Mouse (Mus musculus): ENCODE measurements at regions not wholly inside any gene's neighbourhood (a gene's known extent, or its start where the extent isn't known, plus 50 kb on each side); places are given as distances from the start of the nearest gene placed in this dataset.

DNA sequence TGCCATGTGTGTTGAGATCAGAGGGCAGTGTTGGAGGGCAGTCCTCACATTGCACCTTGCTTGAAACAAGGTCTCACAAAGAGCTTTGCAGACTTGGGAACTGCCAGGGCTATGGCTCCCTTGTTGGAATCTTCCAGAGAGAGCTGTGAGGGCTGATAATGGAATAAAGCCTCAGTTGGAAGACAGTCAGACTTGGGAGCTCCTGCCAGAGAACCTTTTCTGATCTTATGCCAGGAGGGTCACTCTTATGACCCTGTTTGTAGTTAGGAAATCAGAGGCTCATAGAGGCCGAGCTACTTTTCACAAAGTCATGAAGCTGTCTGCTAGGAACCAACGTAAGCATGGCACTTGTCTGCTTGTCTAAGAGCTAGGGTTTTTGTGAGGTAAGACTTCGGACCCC is 129.4 kb downstream of the Ddx1 start:
- H3K27ac ChIP-seq (replicated peaks; ENCODE audit: low read depth, low read length), result no peak overlapping the region
- no peak overlapping the region for H3K9ac ChIP-seq (replicated peaks; ENCODE audit: low read length)
- no peak overlapping the region for H3K4me3 ChIP-seq (replicated peaks; ENCODE audit: low read depth, low read length)
- no peaks in the 10 kb centered on the region for H3K36me3 ChIP-seq (ENCODE audit: control insufficient read depth, insufficient read depth, low read length)
- no peaks in the 10 kb centered on the region for H3K27me3 ChIP-seq (ENCODE audit: control insufficient read depth, insufficient read depth, low read length)
- ATAC-seq (ENCODE audit: low FRiP score, low TSS enrichment) (no peak), DNase-seq (no peak)
- H3K4me2 ChIP-seq (ENCODE audit: low read length), result no peak overlapping the region
- no peaks in the 10 kb centered on the region for H3K4me1 ChIP-seq (ENCODE audit: control insufficient read depth, insufficient read depth, low read length)
- H3K9me3 ChIP-seq (ENCODE audit: control insufficient read depth, low read length), result no peaks in the 10 kb centered on the region
- 92% methylated on average over 3 of the region's 3 CpGs for WGBS

DNA sequence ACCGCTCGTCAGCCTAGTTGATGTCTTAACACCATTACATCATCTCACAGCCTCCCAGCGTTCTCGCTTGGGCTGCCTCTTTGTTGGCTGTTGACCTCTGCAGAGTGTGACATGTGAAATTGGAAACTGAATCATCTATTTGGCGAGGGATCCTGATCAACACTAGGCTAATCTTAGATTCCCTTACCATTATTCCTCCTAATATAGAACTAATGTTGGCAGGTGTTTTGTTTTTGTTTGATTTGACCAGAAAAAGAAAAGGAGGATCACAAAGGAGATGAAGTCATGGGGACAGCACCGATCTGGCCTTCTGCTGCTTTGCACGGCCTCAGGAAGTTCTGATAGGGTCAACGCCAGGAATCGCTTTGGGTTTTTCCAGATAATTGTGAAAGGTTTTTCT is 131.0 kb downstream of the Ddx1 start:
- DNase-seq, result no peak
- no peaks in the 10 kb centered on the region for H3K36me3 ChIP-seq (ENCODE audit: control insufficient read depth, insufficient read depth, low read length)
- no peak for ATAC-seq (ENCODE audit: low FRiP score, low TSS enrichment)
- H3K9ac ChIP-seq (replicated peaks; ENCODE audit: low read length), result no peak overlapping the region
- no peaks in the 10 kb centered on the region for H3K9me3 ChIP-seq (ENCODE audit: control insufficient read depth, low read length)
- H3K4me3 ChIP-seq (replicated peaks; ENCODE audit: low read depth, low read length), result no peak overlapping the region
- H3K4me1 ChIP-seq (ENCODE audit: control insufficient read depth, insufficient read depth, low read length), result no peaks in the 10 kb centered on the region
- no peaks in the 10 kb centered on the region for H3K27me3 ChIP-seq (ENCODE audit: control insufficient read depth, insufficient read depth, low read length)
- 70% methylated on average over 9 of the region's 9 CpGs for WGBS
- no peak overlapping the region for H3K27ac ChIP-seq (replicated peaks; ENCODE audit: low read depth, low read length)
- H3K4me2 ChIP-seq (ENCODE audit: low read length), result no peak overlapping the region

DNA sequence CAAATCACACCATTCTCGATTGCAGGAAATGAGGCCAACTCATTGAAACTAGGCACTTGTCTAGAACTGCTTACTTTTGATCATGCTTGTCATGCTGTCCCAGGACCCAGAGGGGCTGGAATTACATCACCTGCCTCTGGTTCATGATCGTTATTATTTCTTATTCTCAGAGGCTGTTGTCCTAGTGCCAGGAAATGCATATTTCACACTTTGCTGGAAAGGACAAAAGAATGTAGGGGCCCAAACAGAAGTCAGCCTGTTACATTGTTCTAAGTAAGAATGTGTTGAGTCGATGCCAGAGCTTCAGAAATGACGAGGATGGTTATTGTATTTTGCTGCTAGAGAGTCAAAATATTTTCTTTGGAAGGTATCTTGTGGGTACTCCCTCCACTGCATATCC is 134.7 kb downstream of the Ddx1 start:
- Histone ChIP-seq H3K4me3 (replicated peaks; ENCODE audit: low read depth, low read length) (no peak overlapping the region), H3K27me3 (ENCODE audit: control insufficient read depth, insufficient read depth, low read length) (no peaks in the 10 kb centered on the region), H3K36me3 (ENCODE audit: control insufficient read depth, insufficient read depth, low read length) (no peaks in the 10 kb centered on the region), H3K4me1 (ENCODE audit: control insufficient read depth, insufficient read depth, low read length) (no peaks in the 10 kb centered on the region), H3K27ac (replicated peaks; ENCODE audit: low read depth, low read length) (no peak overlapping the region), H3K9me3 (ENCODE audit: control insufficient read depth, low read length) (no peaks in the 10 kb centered on the region), H3K4me2 (ENCODE audit: low read length) (no peak overlapping the region), H3K9ac (replicated peaks; ENCODE audit: low read length) (no peak overlapping the region)
- 77% methylated on average over 4 of the region's 4 CpGs for WGBS
- no peak for ATAC-seq (ENCODE audit: low FRiP score, low TSS enrichment)
- no peak for DNase-seq

DNA sequence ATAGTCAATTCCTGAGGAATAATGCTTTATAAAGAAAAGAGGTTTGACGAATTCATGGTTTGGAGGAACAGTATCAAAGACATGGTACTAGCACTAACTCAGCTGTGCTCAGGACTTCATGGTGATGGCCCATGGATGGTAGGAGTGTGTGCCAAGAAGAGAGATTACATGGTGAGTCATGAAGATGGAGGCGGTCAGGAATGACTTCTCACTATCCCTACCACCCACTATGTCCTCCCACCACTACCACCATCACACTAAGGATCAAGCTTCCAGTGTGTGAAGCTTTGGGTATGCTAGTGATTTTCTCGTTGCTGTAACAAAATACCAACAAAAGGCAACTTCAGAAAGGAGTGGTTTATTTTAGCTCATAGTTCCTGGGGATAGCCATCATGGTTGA is 142.1 kb downstream of the Ddx1 start:
- Histone ChIP-seq H3K9ac (replicated peaks; ENCODE audit: low read length) (no peak overlapping the region), H3K27me3 (ENCODE audit: control insufficient read depth, insufficient read depth, low read length) (no peaks in the 10 kb centered on the region), H3K27ac (replicated peaks; ENCODE audit: low read depth, low read length) (no peak overlapping the region), H3K36me3 (ENCODE audit: control insufficient read depth, insufficient read depth, low read length) (no peaks in the 10 kb centered on the region), H3K4me2 (ENCODE audit: low read length) (no peak overlapping the region), H3K4me3 (replicated peaks; ENCODE audit: low read depth, low read length) (no peak overlapping the region), H3K9me3 (ENCODE audit: control insufficient read depth, low read length) (no peaks in the 10 kb centered on the region), H3K4me1 (ENCODE audit: control insufficient read depth, insufficient read depth, low read length) (no peaks in the 10 kb centered on the region)
- WGBS, result 88% methylated on average over 3 of the region's 3 CpGs
- DNase-seq, result no peak
- ATAC-seq (ENCODE audit: low FRiP score, low TSS enrichment), result no peak

DNA sequence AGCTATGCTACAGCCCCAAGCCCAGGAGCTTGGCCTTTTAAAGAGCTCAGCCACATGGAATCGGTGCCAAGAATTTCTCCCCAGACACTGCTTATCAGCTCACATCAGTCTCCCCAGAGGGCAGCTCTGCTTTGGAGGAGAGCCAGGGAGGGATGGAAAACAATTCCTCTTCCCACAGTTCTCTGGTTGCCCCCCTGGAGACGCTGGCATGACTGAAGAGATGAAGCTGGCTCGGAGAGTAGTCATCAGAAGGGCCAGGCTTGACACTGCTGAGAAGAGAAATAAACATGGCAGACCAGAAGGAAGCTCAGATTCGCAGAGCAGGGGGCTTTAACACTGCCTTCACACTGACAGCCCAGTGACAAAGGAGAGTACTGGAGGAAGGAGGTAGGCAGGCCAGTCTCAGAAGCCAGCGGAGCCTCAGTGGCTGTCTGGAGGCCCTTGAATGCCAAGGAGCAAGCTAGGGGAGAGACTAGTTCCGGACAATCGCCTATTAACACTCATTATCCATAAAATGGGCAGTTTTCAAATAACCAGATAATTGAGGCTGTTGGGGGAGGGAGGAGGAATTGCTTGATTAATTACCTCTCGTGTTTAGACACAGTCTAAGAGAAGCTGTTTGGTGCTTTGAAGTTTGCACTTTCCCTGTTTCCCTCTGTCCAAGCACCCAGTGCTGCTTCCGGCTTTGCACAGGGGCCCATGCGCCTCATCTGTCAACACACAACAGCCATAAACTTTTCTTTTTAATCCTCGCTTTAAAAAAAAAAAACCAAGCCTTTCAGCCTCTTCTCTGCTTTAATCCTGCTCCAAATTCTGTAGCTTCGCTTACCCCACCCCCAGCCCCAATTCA is 148.3 kb downstream of the Ddx1 start:
- H3K4me1 ChIP-seq (ENCODE audit: control insufficient read depth, insufficient read depth, low read length), result no peaks in the 10 kb centered on the region
- ATAC-seq (ENCODE audit: low FRiP score, low TSS enrichment), result no peak; the same call in 1 of the 2 replicates
- H3K36me3 ChIP-seq (ENCODE audit: control insufficient read depth, insufficient read depth, low read length), result no peaks in the 10 kb centered on the region
- H3K4me3 ChIP-seq (replicated peaks; ENCODE audit: low read depth, low read length), result no peak overlapping the region
- no peak overlapping the region for H3K9ac ChIP-seq (replicated peaks; ENCODE audit: low read length)
- peak; percentile 77 for DNase-seq
- no peak overlapping the region for H3K4me2 ChIP-seq (ENCODE audit: low read length)
- WGBS, result 33% methylated on average over 12 of the region's 12 CpGs
- H3K9me3 ChIP-seq (ENCODE audit: control insufficient read depth, low read length), result no peaks in the 10 kb centered on the region
- H3K27me3 ChIP-seq (ENCODE audit: control insufficient read depth, insufficient read depth, low read length), result no peaks in the 10 kb centered on the region
- 0 out of 2 replicates have a peak overlapping the region, but pooled peaks have one; percentile 2 for H3K27ac ChIP-seq (replicated peaks; ENCODE audit: low read depth, low read length)

DNA sequence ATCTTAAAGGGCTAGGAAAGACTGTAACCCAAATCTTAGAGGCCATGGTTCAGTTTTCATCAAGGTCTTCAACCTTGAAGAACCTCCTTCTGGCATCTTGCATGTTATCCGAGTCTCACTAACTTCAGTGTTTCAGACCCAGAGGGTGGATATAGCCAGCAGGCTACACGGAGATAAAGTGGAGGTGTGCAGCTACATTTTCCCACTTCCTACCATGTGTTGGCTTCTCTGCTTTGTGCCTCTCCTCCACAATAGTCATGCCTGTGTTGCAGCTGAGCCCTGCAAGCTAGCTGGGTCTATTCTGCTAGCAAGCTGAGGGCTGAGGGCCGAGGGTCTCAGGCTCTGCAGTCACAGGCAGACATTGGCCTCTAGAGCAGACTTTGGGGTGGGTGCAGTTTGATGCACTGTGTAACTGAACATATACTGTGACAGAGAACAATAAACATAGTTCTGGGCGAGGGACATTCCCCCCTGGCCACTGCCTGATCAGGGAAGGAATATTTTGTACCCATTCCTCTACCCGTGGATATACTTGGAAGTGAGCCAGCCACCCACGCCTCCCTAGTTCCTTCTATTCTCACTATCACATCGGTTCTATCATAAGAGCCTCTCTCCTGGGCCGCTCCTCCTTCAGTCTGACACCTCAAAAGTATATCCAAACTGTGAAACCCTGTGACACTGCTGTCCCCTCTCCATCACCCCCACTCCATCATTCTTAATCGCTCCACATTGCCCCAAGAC is 152.6 kb upstream of the Mycn start:
- ATAC-seq (ENCODE audit: low FRiP score, low TSS enrichment), result no peak
- no peak for DNase-seq
- Histone ChIP-seq H3K36me3 (ENCODE audit: control insufficient read depth, insufficient read depth, low read length) (no peaks in the 10 kb centered on the region), H3K27ac (replicated peaks; ENCODE audit: low read depth, low read length) (no peak overlapping the region), H3K4me3 (replicated peaks; ENCODE audit: low read depth, low read length) (no peak overlapping the region), H3K9me3 (ENCODE audit: control insufficient read depth, low read length) (no peaks in the 10 kb centered on the region), H3K4me2 (ENCODE audit: low read length) (no peak overlapping the region), H3K4me1 (ENCODE audit: control insufficient read depth, insufficient read depth, low read length) (no peaks in the 10 kb centered on the region), H3K9ac (replicated peaks; ENCODE audit: low read length) (no peak overlapping the region), H3K27me3 (ENCODE audit: control insufficient read depth, insufficient read depth, low read length) (no peaks in the 10 kb centered on the region)
- WGBS, result 88% methylated on average over 9 of the region's 9 CpGs

DNA sequence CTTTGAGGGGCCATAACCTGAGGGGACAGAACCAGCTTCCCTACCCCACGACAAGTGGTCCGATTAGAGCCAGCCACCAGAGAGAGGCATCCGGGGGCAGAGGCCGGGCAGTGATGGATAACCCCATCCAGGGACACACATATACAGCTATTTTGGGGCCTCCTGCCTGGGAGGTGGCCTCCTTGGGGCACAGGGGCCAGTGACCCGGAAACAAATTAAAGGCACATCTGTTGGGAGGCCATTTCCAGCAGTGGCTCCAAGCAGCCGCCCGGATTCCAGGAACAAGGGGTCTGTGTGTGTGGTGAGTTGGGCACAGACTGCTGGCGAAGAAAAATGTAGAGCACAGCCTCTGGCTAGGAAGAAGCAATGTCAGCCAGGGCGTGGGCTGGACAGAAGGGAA is 144.2 kb upstream of the Mycn start:
- WGBS, result 87% methylated on average over 9 of the region's 9 CpGs
- no peak overlapping the region for H3K9ac ChIP-seq (replicated peaks; ENCODE audit: low read length)
- no peaks in the 10 kb centered on the region for H3K36me3 ChIP-seq (ENCODE audit: control insufficient read depth, insufficient read depth, low read length)
- no peaks in the 10 kb centered on the region for H3K4me1 ChIP-seq (ENCODE audit: control insufficient read depth, insufficient read depth, low read length)
- H3K27ac ChIP-seq (replicated peaks; ENCODE audit: low read depth, low read length), result no peak overlapping the region
- H3K4me2 ChIP-seq (ENCODE audit: low read length), result no peak overlapping the region
- H3K9me3 ChIP-seq (ENCODE audit: control insufficient read depth, low read length), result no peaks in the 10 kb centered on the region
- no peak for DNase-seq
- H3K4me3 ChIP-seq (replicated peaks; ENCODE audit: low read depth, low read length), result no peak overlapping the region
- ATAC-seq (ENCODE audit: low FRiP score, low TSS enrichment), result no peak
- no peaks in the 10 kb centered on the region for H3K27me3 ChIP-seq (ENCODE audit: control insufficient read depth, insufficient read depth, low read length)

DNA sequence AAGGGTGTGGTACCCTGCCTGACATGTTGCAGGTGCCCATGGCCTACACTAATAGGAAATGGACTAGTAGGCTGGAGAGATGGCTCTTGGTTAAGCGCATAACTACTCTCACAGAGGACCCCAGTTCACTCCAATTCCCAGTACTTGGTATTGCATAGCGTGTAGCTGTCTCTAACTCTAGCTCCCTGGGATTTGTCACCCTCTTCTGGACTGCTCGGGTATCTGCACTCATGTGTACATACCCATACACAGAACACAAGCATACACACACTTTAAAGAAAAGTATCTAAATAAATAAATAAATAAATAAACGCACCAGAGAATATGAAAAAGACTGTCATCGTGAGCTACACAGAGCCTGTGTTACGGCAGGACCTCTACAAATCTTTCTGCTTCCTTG is 143.8 kb upstream of the Mycn start:
- Histone ChIP-seq H3K27ac (replicated peaks; ENCODE audit: low read depth, low read length) (no peak overlapping the region), H3K4me1 (ENCODE audit: control insufficient read depth, insufficient read depth, low read length) (no peaks in the 10 kb centered on the region), H3K36me3 (ENCODE audit: control insufficient read depth, insufficient read depth, low read length) (no peaks in the 10 kb centered on the region), H3K9ac (replicated peaks; ENCODE audit: low read length) (no peak overlapping the region), H3K4me2 (ENCODE audit: low read length) (no peak overlapping the region), H3K9me3 (ENCODE audit: control insufficient read depth, low read length) (no peaks in the 10 kb centered on the region), H3K27me3 (ENCODE audit: control insufficient read depth, insufficient read depth, low read length) (no peaks in the 10 kb centered on the region), H3K4me3 (replicated peaks; ENCODE audit: low read depth, low read length) (no peak overlapping the region)
- 94% methylated on average over 6 of the region's 6 CpGs for WGBS
- ATAC-seq (ENCODE audit: low FRiP score, low TSS enrichment), result no peak
- no peak for DNase-seq

Data from midbrain, embryonic 14.5 days (tissue).